Mouse (Mus musculus) forebrain, embryonic 12.5 days (tissue): ENCODE results near the gene Uvrag. TPM values are rescaled to one million over a fixed set of nuclear protein-coding genes. Genes with fewer than 3 reads are reported as not detected.

Experiments
- ATAC-seq: fragments of 200-750 bp; cut with Nextera tagmentation; 2 replicates; pipeline ENCODE4 v1.8.0; 2017; ENCODE audit warnings: moderate TSS enrichment; ENCODE audit not compliant: low FRiP score
- H3K27ac ChIP-seq: fragments of 300-500 bp; sonication (generic); 2 replicates; pipeline ENCODE4 v1.5.1; 2016; ENCODE audit warnings: mild to moderate bottlenecking
- H3K27me3 ChIP-seq: fragments of 300-500 bp; sonication (generic); 2 replicates; pipeline ENCODE4 v1.6.1; 2016; ENCODE audit warnings: mild to moderate bottlenecking
- H3K36me3 ChIP-seq: fragments of 300-500 bp; sonication (generic); replicated peaks from 2 replicates; pipeline ENCODE4 v1.6.1; 2016; ENCODE audit warnings: mild to moderate bottlenecking
- H3K4me1 ChIP-seq: fragments of 300-500 bp; sonication (generic); 2 replicates; pipeline ENCODE4 v1.6.1; 2016
- H3K4me2 ChIP-seq: fragments of 300-500 bp; sonication (generic); 2 replicates; pipeline ENCODE4 v1.6.1; 2016; ENCODE audit warnings: mild to moderate bottlenecking, moderate library complexity
- H3K4me3 ChIP-seq: fragments of 300-500 bp; sonication (generic); replicated peaks from 2 replicates; pipeline ENCODE4 v1.5.1; 2016; ENCODE audit warnings: mild to moderate bottlenecking
- H3K9ac ChIP-seq: fragments of 300-500 bp; sonication (generic); 2 replicates; pipeline ENCODE4 v1.6.1; 2016; ENCODE audit warnings: mild to moderate bottlenecking
- H3K9me3 ChIP-seq: fragments of 300-500 bp; sonication (generic); 2 replicates; pipeline ENCODE4 v1.6.1; 2016
- WGBS: fragments of 180-500 bp; shearing (Covaris S2); methylation state at CpG from one replicate; pipeline ENCODE4 v1.1.7; 2016; 5-methylcytosine and 5-hydroxymethylcytosine counted together
- polyA plus RNA-seq: library from polyadenylated mRNA; unstranded; fragments of >200 nt; fragmentation: Nextera tagmentation; extraction: Ambion mirVana; gene quantifications from 2 replicates; pipeline ENCODE4 v1.2.1, GENCODE M21; 2016

The Uvrag gene
- polyA plus RNA-seq, 1 experiment from 2014 or later: 16.1 TPM

DNA sequence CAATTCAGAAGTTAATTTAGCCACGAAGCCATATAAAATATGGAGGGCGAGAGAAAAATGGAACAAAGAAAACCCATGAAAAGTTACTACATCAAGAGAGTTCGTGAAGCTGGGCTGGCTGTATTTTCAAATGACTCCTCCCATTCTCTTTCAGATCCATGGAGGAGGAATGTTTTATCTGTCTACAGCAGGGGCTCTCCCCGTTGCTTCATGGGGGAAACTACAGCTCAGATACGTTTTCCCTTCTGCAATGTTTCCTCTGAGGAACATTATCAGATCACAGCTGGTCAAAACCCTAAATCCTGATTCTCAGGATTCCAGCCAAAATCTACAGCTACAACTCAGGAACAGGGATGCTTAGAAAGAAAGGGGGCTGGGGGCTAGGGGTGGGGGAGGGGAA is 246.2 kb downstream of the Uvrag start:
- no peaks in the 10 kb centered on the region for H3K9me3 ChIP-seq
- H3K4me1 ChIP-seq: peaks cover 15% of the 10 kb centered on the region; the same call in 1 of the 2 replicates
- no peaks in the 10 kb centered on the region for H3K27me3 ChIP-seq
- H3K4me3 ChIP-seq: no peak overlapping the region
- H3K36me3 ChIP-seq: no peaks in the 10 kb centered on the region
- no peak overlapping the region for H3K9ac ChIP-seq
- WGBS: 58% methylated on average over 5 of the region's 5 CpGs
- H3K27ac ChIP-seq: no peak overlapping the region
- ATAC-seq: no peak
- H3K4me2 ChIP-seq: no peak overlapping the region

DNA sequence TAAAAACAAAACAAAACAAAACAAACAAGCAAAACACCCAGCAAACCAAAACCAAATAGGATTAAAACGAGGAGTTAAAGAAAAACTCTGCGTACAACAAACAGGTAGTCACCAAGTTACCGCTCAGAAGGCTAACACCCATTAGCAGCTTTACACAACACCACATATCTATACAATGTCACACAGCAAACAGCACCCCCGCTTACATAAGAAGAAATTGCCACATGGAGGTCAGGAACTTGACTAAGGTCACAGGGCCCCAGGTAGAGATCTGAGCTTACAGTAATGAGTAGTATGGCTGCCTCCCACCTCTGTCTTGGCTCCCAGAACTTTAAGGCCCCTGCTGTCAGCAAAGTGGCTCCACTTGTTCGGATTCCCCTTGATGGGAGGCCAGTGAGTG is 246.6 kb downstream of the Uvrag start:
- H3K36me3 ChIP-seq: no peaks in the 10 kb centered on the region
- H3K9ac ChIP-seq: no peak overlapping the region
- H3K9me3 ChIP-seq: no peaks in the 10 kb centered on the region
- H3K27me3 ChIP-seq: no peaks in the 10 kb centered on the region
- H3K4me1 ChIP-seq: peaks cover 19% of the 10 kb centered on the region; the same call in 1 of the 2 replicates
- H3K4me2 ChIP-seq: no peak overlapping the region
- no peak for ATAC-seq
- 92% methylated on average over 5 of the region's 5 CpGs for WGBS
- no peak overlapping the region for H3K27ac ChIP-seq
- H3K4me3 ChIP-seq: no peak overlapping the region

DNA sequence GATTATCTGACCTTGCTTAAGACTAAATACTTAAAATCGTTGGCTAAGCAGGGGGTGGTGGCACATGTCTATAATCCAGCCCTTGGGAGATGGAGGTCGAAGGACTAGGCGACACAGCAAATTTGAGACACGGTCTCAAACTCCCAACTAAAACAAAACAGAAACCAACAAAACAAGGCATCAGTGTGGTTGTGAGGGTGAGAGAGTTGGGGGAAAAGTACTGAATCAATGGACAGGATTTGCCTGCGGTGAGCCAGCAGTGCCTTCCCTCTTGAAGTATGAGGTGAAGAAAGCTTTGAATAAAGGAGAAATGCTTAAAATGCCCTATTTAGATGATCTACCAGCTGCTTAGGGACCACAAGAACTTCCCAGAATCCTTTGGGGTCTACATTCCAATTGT is 247.8 kb downstream of the Uvrag start:
- H3K27me3 ChIP-seq: no peaks in the 10 kb centered on the region
- H3K27ac ChIP-seq: no peak overlapping the region
- no peak for ATAC-seq
- H3K4me3 ChIP-seq: no peak overlapping the region
- no peak overlapping the region for H3K4me2 ChIP-seq
- H3K9me3 ChIP-seq: no peaks in the 10 kb centered on the region
- 86% methylated on average over 5 of the region's 5 CpGs for WGBS
- peaks cover 30% of the 10 kb centered on the region; the same call in 1 of the 2 replicates for H3K4me1 ChIP-seq
- no peak overlapping the region for H3K9ac ChIP-seq
- no peaks in the 10 kb centered on the region for H3K36me3 ChIP-seq

DNA sequence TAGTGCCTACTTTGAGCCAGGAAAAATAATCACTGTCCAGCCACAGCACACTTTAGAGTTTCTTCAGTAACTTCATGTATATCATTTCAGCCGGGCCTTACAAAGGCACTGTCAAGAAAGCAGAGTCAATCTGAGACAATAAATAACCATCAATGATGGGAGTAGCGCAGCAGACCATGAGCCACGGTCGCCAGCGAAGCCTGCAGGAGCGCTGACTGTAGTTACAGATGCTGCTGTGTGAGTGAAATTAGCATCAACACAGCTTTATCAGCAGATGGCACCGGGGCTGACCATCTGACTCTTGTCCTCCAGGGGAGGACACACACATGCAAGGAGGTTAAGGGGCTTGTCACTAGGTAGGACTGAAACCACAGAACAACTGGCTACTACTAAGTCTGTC is 251.7 kb downstream of the Uvrag start:
- Histone ChIP-seq H3K27me3 (no peaks in the 10 kb centered on the region), H3K9ac (no peak overlapping the region), H3K9me3 (no peaks in the 10 kb centered on the region), H3K27ac (no peak overlapping the region), H3K4me1 (peaks cover 22% of the 10 kb centered on the region; the same call in 1 of the 2 replicates), H3K4me2 (no peak overlapping the region), H3K36me3 (no peaks in the 10 kb centered on the region), H3K4me3 (no peak overlapping the region)
- no peak for ATAC-seq
- 78% methylated on average over 7 of the region's 7 CpGs for WGBS

DNA sequence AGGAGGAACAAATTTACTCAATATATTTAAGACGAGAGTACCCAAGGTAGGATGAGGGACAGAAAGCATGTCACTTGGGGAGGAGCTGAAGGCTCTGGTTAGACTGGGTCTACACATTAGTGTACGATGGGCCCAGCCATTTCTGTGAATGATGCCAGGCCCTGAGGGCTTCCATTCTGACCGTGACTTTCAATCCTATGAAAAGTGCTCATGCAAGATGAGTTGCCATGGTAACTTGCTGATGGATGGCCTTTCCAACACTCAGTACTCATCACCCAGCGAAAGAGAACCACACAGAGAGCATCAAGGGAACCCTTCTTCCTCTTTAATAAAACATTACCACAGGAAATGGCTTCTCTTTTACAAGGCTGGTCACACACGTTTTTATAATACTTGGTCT is 252.1 kb downstream of the Uvrag start:
- H3K27me3 ChIP-seq: no peaks in the 10 kb centered on the region
- no peaks in the 10 kb centered on the region for H3K36me3 ChIP-seq
- H3K4me3 ChIP-seq: no peak overlapping the region
- no peak overlapping the region for H3K9ac ChIP-seq
- H3K4me2 ChIP-seq: no peak overlapping the region
- peaks cover 22% of the 10 kb centered on the region; the same call in 1 of the 2 replicates for H3K4me1 ChIP-seq
- no peak overlapping the region for H3K27ac ChIP-seq
- 63% methylated on average over 5 of the region's 5 CpGs for WGBS
- no peaks in the 10 kb centered on the region for H3K9me3 ChIP-seq
- 0 out of 2 replicates have a peak, but pooled peaks have one; percentile 36 for ATAC-seq

DNA sequence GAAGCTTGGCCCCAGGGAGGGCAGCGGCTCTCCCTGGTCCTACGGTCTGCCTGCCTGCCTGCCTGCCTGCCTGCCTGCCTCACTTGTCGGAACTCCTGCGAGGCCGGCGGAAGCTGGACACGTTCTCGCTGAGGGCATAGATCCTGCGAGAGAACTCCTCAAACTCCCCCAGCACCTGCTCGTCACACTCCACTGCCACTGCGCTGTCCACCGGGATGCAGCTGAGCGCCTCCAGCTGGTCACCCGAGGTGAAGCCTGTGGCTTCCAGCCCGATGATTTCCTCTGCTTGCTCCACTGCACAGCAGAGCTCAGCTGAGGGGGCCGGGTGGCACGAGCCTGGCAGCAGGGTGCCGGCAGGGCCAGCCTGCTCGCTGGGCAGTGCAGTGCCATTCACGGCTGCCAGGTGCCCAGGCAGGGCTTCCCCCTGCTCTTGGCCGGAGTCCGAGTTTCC is 253.1 kb downstream of the Uvrag start:
- Histone ChIP-seq H3K4me3 (no peak overlapping the region), H3K9ac (no peak overlapping the region), H3K4me1 (peaks cover 22% of the 10 kb centered on the region; the same call in 1 of the 2 replicates), H3K27ac (no peak overlapping the region), H3K36me3 (no peaks in the 10 kb centered on the region), H3K9me3 (no peaks in the 10 kb centered on the region), H3K4me2 (no peak overlapping the region), H3K27me3 (no peaks in the 10 kb centered on the region)
- WGBS: 39% methylated on average over 22 of the region's 22 CpGs
- ATAC-seq: peak; percentile 30; the same call in 1 of the 2 replicates

DNA sequence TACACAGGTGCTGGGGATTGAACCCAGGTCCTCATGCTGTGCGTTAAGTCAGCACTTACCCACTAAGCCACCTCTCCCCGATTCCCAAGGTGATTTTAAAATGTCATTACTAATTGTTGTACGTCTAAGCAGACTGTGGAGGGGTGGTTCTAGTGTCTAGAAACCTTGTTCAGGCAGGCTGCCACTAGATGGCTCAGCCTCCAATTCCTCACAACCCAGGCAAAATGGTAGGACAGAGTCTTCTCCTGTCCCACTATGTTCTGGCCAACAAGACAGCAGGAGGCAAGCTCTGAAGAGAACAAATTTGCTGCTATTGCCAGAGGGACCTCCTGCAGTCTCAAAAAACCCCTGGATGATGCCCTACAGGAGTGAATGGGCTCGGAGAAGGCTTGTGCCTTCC is 259.1 kb downstream of the Uvrag start:
- no peaks in the 10 kb centered on the region for H3K9me3 ChIP-seq
- H3K36me3 ChIP-seq: no peaks in the 10 kb centered on the region
- no peaks in the 10 kb centered on the region for H3K27me3 ChIP-seq
- H3K27ac ChIP-seq: no peak overlapping the region
- H3K4me1 ChIP-seq: peaks cover 5% of the 10 kb centered on the region
- WGBS: 68% methylated on average over 4 of the region's 4 CpGs
- no peak overlapping the region for H3K4me2 ChIP-seq
- ATAC-seq: no peak
- no peak overlapping the region for H3K9ac ChIP-seq
- H3K4me3 ChIP-seq: no peak overlapping the region

DNA sequence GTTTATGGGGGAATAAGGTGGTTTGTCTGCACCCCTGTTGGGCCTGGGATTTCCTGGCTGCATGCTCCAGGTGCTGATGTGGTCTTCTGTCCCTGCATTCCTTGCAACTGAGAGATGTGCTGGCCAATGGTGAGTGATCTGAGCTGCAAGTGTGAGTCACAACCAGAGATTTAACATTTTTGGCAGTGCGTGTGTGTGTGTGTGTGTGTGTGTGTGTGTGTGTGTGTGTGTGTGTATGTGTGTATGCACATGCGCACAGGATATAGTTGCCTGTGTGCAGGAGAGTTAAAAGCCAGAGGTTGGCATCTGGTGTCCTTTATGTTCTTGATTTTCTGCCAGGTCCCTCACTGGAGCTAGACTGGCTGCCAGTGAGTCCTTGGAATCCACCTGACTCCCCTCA is 261.8 kb downstream of the Uvrag start:
- WGBS: 84% methylated on average over 2 of the region's 2 CpGs
- 0 out of 2 replicates have a peak, but pooled peaks cover 4% of the 10 kb centered on the region for H3K27me3 ChIP-seq
- no peak for ATAC-seq

DNA sequence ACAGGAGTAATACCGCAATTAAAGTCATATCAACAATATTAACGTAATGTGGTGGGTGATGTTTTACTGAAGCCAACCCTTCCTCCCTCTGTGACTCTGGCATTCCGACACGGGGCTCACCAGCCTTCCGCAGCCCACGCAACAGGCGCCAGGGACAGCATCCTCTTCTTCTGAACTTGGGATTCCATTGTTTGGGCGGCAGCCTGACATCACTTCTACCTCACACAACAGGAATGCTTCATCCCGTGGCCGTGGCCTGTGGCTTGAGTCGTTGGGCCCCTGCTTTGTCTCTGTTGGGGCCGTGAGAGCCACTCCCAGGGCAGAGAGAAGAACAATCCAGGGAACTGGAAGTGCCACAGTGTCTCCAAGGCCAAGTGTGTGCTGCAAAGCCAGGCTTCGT is 264.8 kb downstream of the Uvrag start:
- no peak overlapping the region for H3K4me2 ChIP-seq

More for the DNA sequence above, 261.8 kb downstream of the Uvrag start:
- Histone ChIP-seq H3K36me3 (no peaks in the 10 kb centered on the region), H3K4me2 (no peak overlapping the region), H3K4me3 (no peak overlapping the region), H3K27ac (no peak overlapping the region), H3K9me3 (no peaks in the 10 kb centered on the region), H3K4me1 (peaks cover 20% of the 10 kb centered on the region), H3K9ac (no peak overlapping the region)

DNA sequence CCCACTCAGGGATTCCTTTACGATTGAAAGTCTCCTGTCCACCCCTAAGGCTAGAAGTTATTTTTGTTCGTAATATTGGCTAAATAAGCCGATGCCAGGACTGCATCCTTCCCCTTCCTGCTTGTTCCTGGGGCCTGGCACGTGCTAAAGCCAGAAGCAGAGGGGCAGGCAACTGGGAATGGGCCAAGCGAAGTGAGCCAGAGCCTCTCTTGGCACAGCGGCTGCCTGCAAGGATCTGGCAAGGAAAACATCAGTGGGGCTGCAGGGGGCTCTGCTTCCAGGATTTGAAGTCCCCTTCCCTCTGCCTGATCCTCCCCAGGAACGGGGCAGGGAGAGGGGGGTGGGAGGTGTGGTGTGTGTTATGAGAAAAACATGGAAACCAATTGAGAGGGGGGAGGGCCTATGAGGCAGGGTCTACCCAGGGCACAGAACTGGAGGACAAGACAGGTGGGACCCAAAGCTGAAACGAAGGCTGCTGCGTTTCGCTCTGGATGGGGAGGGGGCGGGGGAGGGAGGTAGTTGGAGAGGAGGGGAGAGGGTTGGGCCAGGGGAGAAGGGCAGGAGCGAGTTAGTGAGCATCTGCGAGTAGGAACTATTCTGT is 265.5 kb downstream of the Uvrag start:
- no peak overlapping the region for H3K4me3 ChIP-seq
- H3K27me3 ChIP-seq: peaks cover 7% of the 10 kb centered on the region; the same call in 1 of the 2 replicates
- H3K36me3 ChIP-seq: no peaks in the 10 kb centered on the region
- WGBS: 34% methylated on average over 13 of the region's 13 CpGs
- no peak overlapping the region; the same call in 1 of the 2 replicates for H3K4me2 ChIP-seq
- peaks cover 25% of the 10 kb centered on the region for H3K4me1 ChIP-seq
- no peak overlapping the region for H3K27ac ChIP-seq
- no peak for ATAC-seq
- H3K9me3 ChIP-seq: no peaks in the 10 kb centered on the region
- H3K9ac ChIP-seq: no peak overlapping the region

More for the DNA sequence above, 264.8 kb downstream of the Uvrag start:
- no peak for ATAC-seq
- H3K27ac ChIP-seq: no peak overlapping the region
- peaks cover 20% of the 10 kb centered on the region for H3K4me1 ChIP-seq
- 36% methylated on average over 12 of the region's 13 CpGs for WGBS
- peaks cover 7% of the 10 kb centered on the region; the same call in 1 of the 2 replicates for H3K27me3 ChIP-seq
- H3K9me3 ChIP-seq: no peaks in the 10 kb centered on the region
- H3K36me3 ChIP-seq: no peaks in the 10 kb centered on the region
- no peak overlapping the region for H3K9ac ChIP-seq
- H3K4me3 ChIP-seq: no peak overlapping the region

DNA sequence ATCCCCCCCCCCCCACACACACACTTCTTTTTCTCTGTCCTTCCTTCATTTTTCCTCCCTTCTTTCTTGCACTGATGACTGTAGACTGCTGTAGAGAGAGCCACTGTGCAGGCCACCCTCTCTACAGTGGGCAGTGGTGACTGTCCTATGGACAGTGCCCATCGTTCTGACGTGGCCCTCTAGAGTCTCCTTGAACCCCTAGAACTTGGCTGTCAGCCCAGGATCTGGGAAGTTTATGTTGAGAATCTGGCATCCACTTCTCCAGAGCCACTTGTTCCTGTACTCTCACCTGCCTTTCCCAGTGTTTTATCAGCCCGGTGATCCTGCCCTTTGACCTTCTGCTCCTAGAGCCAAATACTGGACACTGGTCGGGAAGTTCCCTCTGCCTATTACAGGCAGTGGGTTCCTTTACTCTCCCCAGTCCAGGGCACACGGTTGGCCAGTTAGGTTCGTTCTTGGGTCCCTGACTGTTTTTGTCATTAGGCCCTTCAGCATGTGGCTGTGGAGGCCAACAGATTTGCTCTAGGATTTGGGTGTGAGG is 266.5 kb downstream of the Uvrag start:
- Histone ChIP-seq H3K4me3 (no peak overlapping the region), H3K36me3 (no peaks in the 10 kb centered on the region), H3K9ac (no peak overlapping the region), H3K9me3 (no peaks in the 10 kb centered on the region), H3K27me3 (peaks cover 11% of the 10 kb centered on the region; the same call in 1 of the 2 replicates), H3K4me2 (no peak overlapping the region), H3K27ac (no peak overlapping the region), H3K4me1 (peaks cover 25% of the 10 kb centered on the region)
- ATAC-seq: no peak
- 68% methylated on average over 6 of the region's 6 CpGs for WGBS

DNA sequence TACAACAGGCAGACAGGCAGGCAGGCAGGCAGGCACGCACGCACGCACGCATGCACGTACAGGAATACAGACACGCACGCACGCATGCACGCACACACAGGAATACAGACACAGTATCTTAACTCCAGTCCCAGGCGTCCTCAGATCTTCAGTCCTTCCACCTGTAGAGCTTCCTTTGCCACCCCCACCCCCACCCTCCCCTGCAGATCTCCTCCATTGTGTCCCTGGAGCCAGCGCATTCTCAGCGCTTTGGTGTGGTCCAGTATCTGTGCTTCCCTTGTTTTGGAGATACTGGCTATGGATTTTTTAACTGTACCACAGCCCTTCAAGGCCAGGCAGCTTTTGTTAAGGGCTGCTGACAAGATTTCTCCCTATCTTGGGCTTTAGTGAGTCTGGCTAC is 267.6 kb downstream of the Uvrag start:
- H3K4me3 ChIP-seq: no peak overlapping the region
- H3K27me3 ChIP-seq: peaks cover 11% of the 10 kb centered on the region; the same call in 1 of the 2 replicates
- WGBS: 84% methylated on average over 12 of the region's 12 CpGs
- ATAC-seq: no peak
- peaks cover 25% of the 10 kb centered on the region for H3K4me1 ChIP-seq
- H3K9me3 ChIP-seq: no peaks in the 10 kb centered on the region
- H3K4me2 ChIP-seq: no peak overlapping the region
- H3K9ac ChIP-seq: no peak overlapping the region
- no peaks in the 10 kb centered on the region for H3K36me3 ChIP-seq
- H3K27ac ChIP-seq: no peak overlapping the region

DNA sequence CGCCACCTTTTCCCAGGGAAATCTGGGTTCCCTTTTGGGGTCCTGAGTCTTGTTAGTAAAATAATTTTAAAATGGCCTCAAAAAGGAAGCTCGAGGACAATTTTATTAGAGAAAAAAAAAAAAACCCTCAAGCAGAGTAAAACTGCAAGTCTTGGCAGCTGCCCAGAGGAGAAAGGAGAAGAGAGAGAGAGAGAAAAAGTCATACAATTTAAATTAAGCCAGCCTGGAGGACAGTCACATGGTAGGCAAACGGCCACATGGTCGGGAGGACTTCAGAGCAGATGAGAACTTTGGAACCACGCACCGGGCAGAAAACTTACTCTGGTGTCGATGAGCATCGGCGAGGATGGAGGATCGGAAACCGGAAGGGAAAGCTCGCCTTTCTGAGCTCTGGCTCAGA is 269.1 kb downstream of the Uvrag start:
- ATAC-seq: no peak
- no peak overlapping the region for H3K4me3 ChIP-seq
- H3K27me3 ChIP-seq: peaks cover 11% of the 10 kb centered on the region; the same call in 1 of the 2 replicates
- no peak overlapping the region for H3K4me2 ChIP-seq
- H3K27ac ChIP-seq: no peak overlapping the region
- 88% methylated on average over 12 of the region's 12 CpGs for WGBS
- peaks cover 30% of the 10 kb centered on the region for H3K4me1 ChIP-seq
- H3K9ac ChIP-seq: no peak overlapping the region
- no peaks in the 10 kb centered on the region for H3K9me3 ChIP-seq
- H3K36me3 ChIP-seq: no peaks in the 10 kb centered on the region
